ENCODE assay signal across 27 mouse cellular contexts in genomic region chr2:105484496-105484895, GRCm38 (mm10).
"Had no signal": no experiment of that assay in that cellular context is flagged by ENCODE, and none has a peak within 500 bp of the region (broad histone marks: within the 10 kb centered on the region; RNA-seq: fewer than 3 reads in every experiment).

No protein-coding gene starts in this region.

- H3K4me2 ChIP-seq: heart, embryonic 12.5 days; hindbrain, embryonic 12.5 days; hindbrain, embryonic 14.5 days; intestine, embryonic 15.5 days; kidney, embryonic 15.5 days; limb, embryonic 13.5 days; limb, embryonic 15.5 days; liver, embryonic 12.5 days had no signal

- H3K9me3 ChIP-seq: heart, embryonic 10.5 days; heart, embryonic 12.5 days; hindbrain, embryonic 10.5 days; hindbrain, embryonic 12.5 days; intestine, embryonic 15.5 days; kidney, embryonic 15.5 days; limb, embryonic 13.5 days; limb, embryonic 15.5 days; liver, embryonic 12.5 days had no signal

- H3K27me3 ChIP-seq: hindbrain, embryonic 12.5 days; intestine, embryonic 15.5 days; kidney, embryonic 15.5 days; limb, embryonic 13.5 days; limb, embryonic 15.5 days; liver, embryonic 12.5 days had no signal

- H3K4me3 ChIP-seq: heart, embryonic 10.5 days; heart, embryonic 12.5 days; hindbrain, embryonic 10.5 days; hindbrain, embryonic 12.5 days; intestine, embryonic 15.5 days; kidney, embryonic 15.5 days; limb, embryonic 13.5 days; limb, embryonic 15.5 days; liver, embryonic 12.5 days had no signal

- H3K4me1 ChIP-seq: heart, embryonic 10.5 days; heart, embryonic 12.5 days; hindbrain, embryonic 10.5 days; hindbrain, embryonic 12.5 days; intestine, embryonic 15.5 days; kidney, embryonic 15.5 days; limb, embryonic 15.5 days; liver, embryonic 12.5 days had no signal

- H3K27ac ChIP-seq: heart, embryonic 10.5 days; hindbrain, embryonic 10.5 days; hindbrain, embryonic 12.5 days; hindbrain, embryonic 14.5 days; intestine, embryonic 15.5 days; kidney, embryonic 15.5 days; kidney, postnatal 0 days; limb, embryonic 13.5 days; limb, embryonic 15.5 days; liver, embryonic 12.5 days; liver, embryonic 14.5 days had no signal

- DNase-seq: gastrocnemius, postnatal 10 days; gastrocnemius, postnatal 25 days; heart, adult 18-20 months; heart, postnatal 10 days; heart, postnatal 4 days; kidney, adult 18-20 months; kidney, adult 8-10 months; kidney, postnatal 14 days; kidney, postnatal 36 days; layer of hippocampus, adult 9-11 months; layer of hippocampus, postnatal 36 days; left cerebral cortex, postnatal 4 days had no signal

- ATAC-seq: hindbrain, embryonic 16.5 days; inflammation-experienced regulatory T-cells, adult 6 months; intestine, embryonic 15.5 days; intestine, postnatal 0 days; liver, embryonic 12.5 days had no signal

- H3K9ac ChIP-seq: heart, embryonic 12.5 days; hindbrain, embryonic 12.5 days; hindbrain, embryonic 14.5 days; intestine, embryonic 15.5 days; kidney, embryonic 15.5 days; limb, embryonic 13.5 days; limb, embryonic 15.5 days; liver, embryonic 12.5 days; liver, embryonic 14.5 days had no signal

- H3K36me3 ChIP-seq: heart, embryonic 10.5 days; heart, embryonic 12.5 days; hindbrain, embryonic 10.5 days; hindbrain, embryonic 12.5 days; intestine, embryonic 15.5 days; kidney, embryonic 15.5 days; limb, embryonic 13.5 days; limb, embryonic 15.5 days; liver, embryonic 12.5 days had no signal
